Mouse (Mus musculus) common myeloid progenitor, adult 5-6 weeks (primary cell): ENCODE measurements around the gene Sgk2. TPM values are rescaled to one million over a fixed set of nuclear protein-coding genes. Genes with fewer than 3 reads are reported as not detected.

ENCODE experiments used
- ATAC-seq: replicated peaks from 2 replicates; pipeline ENCODE4 v1.8.0; 2016; ENCODE audit warnings: low read depth, mild to moderate bottlenecking, moderate TSS enrichment, inconsistent platforms; ENCODE audit not compliant: poor library complexity, severe bottlenecking
- total RNA-seq: library from RNA; stranded (forward); fragments of 200-1000, 187-1606 nt; gene quantifications from 2 replicates; pipeline ENCODE4 v1.2.3, GENCODE M21; 2017

Gene Sgk2
- total RNA-seq, 1 experiment from 2014 or later: 1.1 TPM

DNA sequence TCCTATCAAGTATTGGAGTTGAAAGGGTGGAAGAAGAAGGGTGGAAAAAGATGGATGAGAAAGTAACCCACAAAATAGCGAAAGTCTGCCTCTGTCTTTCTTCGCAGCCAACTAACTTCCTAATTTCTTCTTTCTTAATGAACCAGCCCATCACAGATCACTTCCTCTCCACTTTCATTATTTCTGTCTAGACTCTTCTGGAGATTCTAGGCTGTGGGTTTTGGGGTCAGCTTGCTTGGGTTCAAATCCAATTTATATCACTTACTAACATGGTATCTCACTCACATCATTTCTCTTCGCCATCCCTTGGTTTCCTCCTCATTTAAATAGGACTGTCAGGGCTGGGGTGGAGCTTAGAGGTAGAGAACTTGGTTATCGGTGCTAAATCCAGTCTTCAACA is 1.1 kb downstream of the Sgk2 start:
- ATAC-seq: 0 out of 2 replicates have a peak, but pooled peaks have one; percentile 22

DNA sequence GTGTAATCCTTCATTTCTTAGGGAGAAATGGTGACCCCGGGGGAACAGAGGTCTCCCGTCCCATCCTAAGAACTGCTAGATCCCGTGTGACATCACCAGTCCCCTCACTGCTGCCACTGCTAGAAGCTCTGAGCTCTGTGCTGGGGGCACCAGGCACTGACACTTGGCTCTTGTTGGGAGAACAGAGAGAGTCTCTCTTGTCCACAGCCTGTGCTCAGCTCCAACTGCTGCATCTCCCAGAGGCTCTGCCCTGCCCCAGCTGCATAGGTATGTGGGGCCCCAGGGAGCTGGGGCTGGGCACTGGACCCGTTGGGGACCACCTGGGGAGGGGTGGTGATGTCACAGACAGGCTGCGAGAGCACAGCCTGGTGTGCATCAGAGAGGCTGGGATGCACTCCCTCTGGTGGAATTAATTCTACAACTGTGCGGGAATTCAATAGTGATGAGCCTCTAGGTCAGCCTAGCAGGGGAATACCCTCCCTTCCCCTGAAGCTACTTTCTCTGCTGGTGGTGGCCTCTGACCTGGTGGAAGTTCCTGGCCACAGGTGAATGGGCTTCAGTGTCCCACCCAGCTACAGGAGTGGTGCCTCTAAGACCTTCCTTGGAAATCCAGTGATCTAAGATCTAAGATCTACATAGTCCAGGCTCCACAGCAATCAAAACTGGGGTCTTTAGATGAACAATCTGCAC is 4.4 kb downstream of the Sgk2 start:
- ATAC-seq: no peak; the same call in 1 of the 2 replicates

DNA sequence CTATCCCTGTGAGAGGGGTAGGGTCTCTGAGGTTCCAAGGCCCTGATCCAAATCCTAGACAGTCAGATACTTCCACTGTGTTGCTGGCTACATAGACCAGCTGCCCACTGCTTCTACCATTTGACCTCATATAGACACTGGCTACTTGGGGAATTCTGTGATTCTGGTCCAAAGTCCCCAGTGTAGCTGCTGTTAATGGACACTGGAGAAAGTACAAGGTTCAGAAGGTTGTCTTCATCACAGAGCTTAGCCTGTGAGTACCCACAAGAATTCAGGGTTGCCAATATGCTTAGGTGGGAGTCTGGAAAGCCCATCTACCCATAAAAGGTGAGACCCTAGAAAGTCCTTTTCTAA is 4.9 kb downstream of the Sgk2 start:
- no peak for ATAC-seq

GRCm38 (mm10) chr2:162993881-162994616 is 6.9 kb downstream of the Sgk2 start:
- no peak for ATAC-seq

DNA sequence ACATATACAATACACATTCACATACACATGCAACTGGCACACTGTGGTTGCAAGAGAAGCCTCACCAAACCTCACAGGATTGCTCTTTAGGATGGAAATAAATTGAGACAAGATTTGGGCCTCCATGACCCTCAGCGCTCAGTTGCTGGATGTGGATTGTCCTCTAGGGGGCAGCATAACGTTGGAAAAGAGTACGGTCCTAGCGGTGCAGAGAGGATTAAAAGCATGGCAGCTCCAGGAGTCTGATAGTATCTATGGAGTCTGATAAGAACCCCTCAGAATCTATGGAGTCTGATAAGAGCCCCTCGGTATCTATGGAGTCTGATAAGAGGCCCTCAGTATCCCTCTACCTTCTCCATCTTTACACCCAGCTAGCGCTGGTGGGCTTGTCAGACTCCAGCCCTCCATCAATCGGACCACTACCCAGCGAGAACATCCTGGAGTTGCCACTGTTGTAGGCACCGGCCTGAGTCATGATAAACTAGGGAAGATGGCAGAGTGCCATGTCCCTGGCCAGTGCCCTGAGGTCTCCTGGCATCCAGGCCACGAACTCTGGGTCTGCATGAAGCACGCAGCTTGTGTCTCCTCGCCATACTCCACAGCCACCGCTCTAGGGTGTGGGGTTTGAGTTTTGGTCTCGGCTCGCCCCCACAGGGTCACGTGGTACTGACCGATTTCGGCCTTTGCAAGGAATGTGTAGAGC is 11.5 kb downstream of the Sgk2 start:
- peak; percentile 84 for ATAC-seq

DNA sequence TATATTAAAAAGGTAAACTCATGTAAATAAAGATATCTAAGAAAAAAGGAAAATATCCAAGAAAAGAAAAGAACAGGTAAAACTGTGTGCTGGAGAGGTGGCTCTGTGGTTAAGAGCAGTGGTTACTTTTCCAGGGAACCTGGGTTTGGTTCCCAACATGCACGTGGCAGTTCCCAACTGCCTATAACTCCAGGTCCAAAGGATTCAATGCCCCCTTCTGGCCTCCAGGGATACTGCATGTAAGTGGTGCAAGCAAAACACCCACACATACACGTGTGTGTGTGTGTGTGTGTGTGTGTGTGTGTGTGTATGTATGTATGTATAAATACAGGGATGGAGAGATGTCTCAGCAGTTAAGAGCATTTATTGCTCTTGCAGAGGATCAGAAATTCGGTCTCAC is 12.6 kb downstream of the Sgk2 start:
- peak; percentile 55; the same call in 1 of the 2 replicates for ATAC-seq

GRCm38 (mm10) chr2:163001071-163001470 is 13.9 kb downstream of the Sgk2 start:
- ATAC-seq: no peak

- ATAC-seq: no peak
Measured at GRCm38 (mm10) chr2:163007299-163007698, 20.2 kb downstream of the Sgk2 start.

- ATAC-seq: peak; percentile 95
Measured at GRCm38 (mm10) chr2:163016916-163017743, 30.0 kb downstream of the Sgk2 start, which contains the start of gene Ift52. Ift52 (plus strand) TSS chr2:163017354.

DNA sequence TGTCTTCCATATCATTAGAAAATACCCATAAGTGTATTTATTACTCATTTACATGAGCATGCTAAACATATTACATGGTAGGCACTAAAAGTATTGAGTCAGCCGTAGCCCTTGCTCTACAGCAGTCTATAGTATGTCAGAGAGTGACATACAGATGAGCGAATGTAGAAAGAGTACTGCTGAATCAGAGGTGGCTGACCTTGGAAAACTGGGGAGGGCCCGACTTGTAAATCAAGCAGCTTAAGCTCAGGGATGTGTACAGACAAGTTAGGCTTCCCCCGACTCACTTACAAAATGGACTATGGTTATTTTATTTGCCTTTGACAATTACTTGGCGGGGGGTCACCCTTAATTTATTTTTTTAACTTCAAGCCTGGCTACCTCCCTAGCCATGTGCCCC is 44.2 kb downstream of the Sgk2 start:
- no peak for ATAC-seq

- no peak for ATAC-seq
Measured at GRCm38 (mm10) chr2:163031757-163032156, 44.6 kb downstream of the Sgk2 start.

DNA sequence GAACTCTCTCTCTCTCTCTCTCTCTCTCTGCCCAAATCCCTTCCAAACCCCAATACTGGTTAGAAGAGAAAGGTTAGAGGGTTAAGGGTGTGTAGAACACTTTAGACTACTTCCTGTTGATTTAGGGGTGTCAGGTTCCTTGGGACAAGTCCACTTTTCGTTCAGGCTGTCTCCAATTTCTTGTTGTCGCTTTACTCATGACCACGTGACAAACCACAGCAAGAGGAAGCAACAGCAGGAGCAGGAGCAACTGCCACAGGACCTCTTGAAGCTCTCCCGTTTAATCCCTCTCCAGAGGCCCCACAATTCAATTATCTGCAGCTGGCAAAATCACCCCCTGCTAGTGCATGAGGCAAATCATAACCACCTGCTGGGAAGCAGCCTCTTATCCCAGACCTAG is 45.5 kb downstream of the Sgk2 start:
- ATAC-seq: no peak

GRCm38 (mm10) chr2:163039940-163040339 is 52.8 kb downstream of the Sgk2 start:
- no peak for ATAC-seq

DNA sequence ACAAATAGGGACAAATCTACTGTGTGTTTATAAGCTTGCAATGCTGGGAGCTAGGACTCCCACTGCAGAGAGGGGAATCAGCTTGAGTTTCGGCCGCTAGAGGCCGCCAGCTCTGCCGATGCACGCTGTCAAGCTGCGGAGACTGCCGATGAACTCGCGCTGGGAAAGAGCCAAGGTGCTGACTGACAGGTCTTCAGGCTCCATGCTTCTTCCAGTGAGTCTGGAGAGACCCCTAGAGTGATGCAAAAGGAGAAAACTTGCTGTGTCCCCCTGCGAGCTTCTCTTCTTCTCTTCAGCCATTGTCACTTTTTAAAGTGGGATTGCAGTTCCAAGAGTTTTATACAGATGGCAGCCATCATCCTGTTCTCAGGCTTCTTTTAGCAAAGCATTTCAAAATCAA is 61.0 kb downstream of the Sgk2 start:
- ATAC-seq: peak; percentile 93

GRCm38 (mm10) chr2:163049116-163049515 is 62.0 kb downstream of the Sgk2 start:
- no peak for ATAC-seq

- ATAC-seq: no peak
Measured at GRCm38 (mm10) chr2:163051691-163052090, 64.6 kb downstream of the Sgk2 start.

DNA sequence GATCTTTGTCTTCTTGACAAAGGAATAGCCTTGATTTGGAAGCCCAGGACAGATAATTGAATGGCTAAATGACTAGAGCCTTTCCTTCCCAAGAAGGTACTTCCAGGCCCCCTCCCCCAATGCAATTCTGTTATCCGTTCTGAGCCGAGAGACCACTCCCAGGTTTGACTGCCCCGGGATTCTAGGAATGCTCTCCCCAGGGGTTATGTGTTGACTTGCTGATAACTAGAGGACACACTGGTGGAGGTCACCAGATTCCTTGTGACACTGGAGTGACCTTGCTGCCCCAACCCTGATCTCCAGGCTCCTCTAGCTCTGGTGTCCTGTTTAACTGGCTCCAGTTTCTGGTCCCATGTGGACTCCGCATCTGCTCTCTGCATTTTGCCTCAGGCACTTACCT is 65.0 kb downstream of the Sgk2 start:
- no peak for ATAC-seq

- ATAC-seq: no peak
Measured at GRCm38 (mm10) chr2:163052826-163053225, 65.7 kb downstream of the Sgk2 start.

GRCm38 (mm10) chr2:163054335-163054840 is 67.3 kb downstream of the Sgk2 start, which contains the start of gene Mybl2:
Mybl2 (plus strand) TSS chr2:163054687.
- peak; percentile 97 for ATAC-seq
